Mouse (Mus musculus) intestine, embryonic 14.5 days (tissue): ENCODE data around the gene Hoxa3. TPM values are rescaled to one million over a fixed set of nuclear protein-coding genes. Genes with fewer than 3 reads are reported as not detected.
A peak's percentile ranks its signal among the peaks of the same experiment; 100 is the strongest.

Experiments used
- ATAC-seq: fragments of 200-750 bp; cut with Nextera tagmentation; replicated peaks from 2 replicates; pipeline ENCODE4 v1.8.0; 2017; ENCODE audit warnings: low read depth, moderate number of reproducible peaks, moderate TSS enrichment, moderate library complexity; ENCODE audit not compliant: low FRiP score, low TSS enrichment
- DNase-seq: peaks from one replicate; pipeline ENCODE4 v3.0.0-alpha.2; 2018; ENCODE audit warnings: low spot score
- H3K27ac ChIP-seq: fragments of 300-500 bp; sonication (generic); 2 replicates; pipeline ENCODE4 v1.5.1; 2014; ENCODE audit warnings: low read depth, mild to moderate bottlenecking, control low read depth
- H3K27me3 ChIP-seq: fragments of 300-500 bp; sonication (generic); replicated peaks from 2 replicates; pipeline ENCODE4 v1.6.1; 2014; ENCODE audit warnings: low read length, control low read depth; ENCODE audit not compliant: control insufficient read depth, insufficient read depth
- H3K36me3 ChIP-seq: fragments of 300-500 bp; sonication (generic); 2 replicates; pipeline ENCODE4 v1.6.1; 2014; ENCODE audit warnings: low read length, control low read depth; ENCODE audit not compliant: control insufficient read depth, insufficient read depth
- H3K4me1 ChIP-seq: fragments of 300-500 bp; sonication (generic); replicated peaks from 2 replicates; pipeline ENCODE4 v1.6.1; 2014; ENCODE audit warnings: low read length, control low read depth, mixed read lengths; ENCODE audit not compliant: control insufficient read depth, insufficient read depth
- H3K4me2 ChIP-seq: fragments of 300-500 bp; sonication (generic); 2 replicates; pipeline ENCODE4 v1.6.1; 2014; ENCODE audit warnings: low read length
- H3K4me3 ChIP-seq: fragments of 300-500 bp; sonication (generic); 2 replicates; pipeline ENCODE4 v1.5.1; 2014; ENCODE audit warnings: low read depth, low read length, control low read depth, mixed read lengths
- H3K9ac ChIP-seq: fragments of 300-500 bp; sonication (generic); 2 replicates; pipeline ENCODE4 v1.6.1; 2014; ENCODE audit warnings: mild to moderate bottlenecking, low read length
- H3K9me3 ChIP-seq: fragments of 300-500 bp; sonication (generic); 2 replicates; pipeline ENCODE4 v1.6.1; 2016; ENCODE audit warnings: low read length, control low read depth; ENCODE audit not compliant: control insufficient read depth
- WGBS: fragments of 180-500 bp; shearing (Covaris S2); extraction: QIAGEN DNeasy Blood & Tissue Kit; methylation state at CpG from one replicate; pipeline ENCODE4 v1.1.7; 2014; 5-methylcytosine and 5-hydroxymethylcytosine counted together
- polyA plus RNA-seq: library from polyadenylated mRNA; unstranded; fragments of >200 nt; fragmentation: Nextera tagmentation; extraction: Ambion mirVana; gene quantifications from 2 replicates; pipeline ENCODE4 v1.2.1, GENCODE M21; 2014

The Hoxa3 gene
- polyA plus RNA-seq, 1 experiment from 2014 or later = 9.7 TPM

DNA sequence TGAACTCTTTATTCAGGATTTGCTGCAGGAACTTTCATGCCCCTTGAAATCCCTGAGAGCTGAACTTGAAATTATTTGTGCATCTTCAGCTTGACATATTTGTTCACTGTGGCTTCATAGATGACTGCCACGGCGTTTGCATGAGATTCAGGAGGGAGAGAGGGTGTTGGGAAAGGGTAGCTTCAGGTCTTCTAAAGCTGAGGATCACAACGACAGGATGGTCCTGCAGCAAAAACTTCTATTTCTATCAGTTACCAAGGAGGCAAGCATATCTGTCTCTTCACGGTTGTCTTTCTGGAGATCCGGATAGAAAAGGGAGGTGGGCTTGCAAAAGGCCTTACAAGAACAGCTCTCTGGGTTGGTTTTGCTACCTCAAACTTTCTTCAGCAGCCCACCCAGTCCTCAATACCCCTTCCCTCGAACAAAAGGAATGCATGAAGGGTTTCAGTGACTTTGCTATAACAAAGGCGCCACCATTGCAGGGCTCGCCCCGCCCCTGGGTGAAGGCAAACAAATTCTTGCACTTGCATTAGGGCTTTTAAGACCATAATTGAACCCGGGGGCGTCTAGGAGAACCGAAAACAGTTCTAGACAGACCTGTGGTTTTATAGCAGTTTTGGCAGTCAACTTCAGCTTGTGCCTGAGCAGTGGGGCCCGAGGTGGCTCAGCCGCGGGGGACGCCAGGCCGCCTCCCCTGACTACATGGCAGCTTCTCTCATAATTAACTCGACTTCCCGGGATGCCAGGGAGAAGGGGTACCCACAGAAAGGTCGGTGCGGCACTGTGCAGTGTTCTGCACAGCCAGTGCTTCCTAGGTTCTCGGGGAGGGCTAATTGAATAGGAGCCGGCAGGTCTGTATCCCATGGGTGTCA, 34.9 kb upstream of the Hoxa3 start:
- H3K27ac ChIP-seq = peak overlapping the region; percentile 54
- H3K27me3 ChIP-seq = peaks cover 98% of the 10 kb centered on the region
- WGBS = 2% methylated on average over 23 of the region's 23 CpGs
- H3K4me3 ChIP-seq = peak overlapping the region; percentile 20; the same call in 1 of the 2 replicates
- DNase-seq (no peak), ATAC-seq (no peak)
- H3K36me3 ChIP-seq = no peaks in the 10 kb centered on the region
- H3K4me2 ChIP-seq = peak overlapping the region; percentile 27
- no peaks in the 10 kb centered on the region for H3K4me1 ChIP-seq
- no peaks in the 10 kb centered on the region for H3K9me3 ChIP-seq
- H3K9ac ChIP-seq = peak overlapping the region; percentile 17; the same call in 1 of the 2 replicates

DNA sequence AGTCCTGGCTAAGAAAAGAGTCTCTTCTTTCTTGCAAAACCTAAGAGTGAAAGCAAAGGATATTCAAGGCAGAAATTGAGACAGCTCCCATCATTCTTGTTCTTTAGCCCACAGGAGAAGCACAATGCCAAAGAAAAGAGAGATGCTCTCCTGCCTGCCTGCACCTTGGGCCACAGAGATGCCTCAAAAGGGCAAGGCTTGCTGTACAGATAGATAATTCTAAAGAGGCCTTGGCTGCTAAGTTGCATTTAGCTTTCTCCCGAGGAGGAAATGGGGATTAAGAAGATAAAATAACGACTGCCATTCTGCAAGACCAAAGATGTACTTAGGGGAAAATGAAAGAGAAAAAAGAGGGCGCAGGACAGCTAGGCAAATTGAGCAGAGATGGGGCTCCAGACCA, 33.8 kb upstream of the Hoxa3 start:
- DNase-seq = no peak
- ATAC-seq = no peak
- Histone ChIP-seq H3K4me3 (peak overlapping the region; percentile 34), H3K27ac (no peak overlapping the region), H3K36me3 (no peaks in the 10 kb centered on the region), H3K27me3 (peaks cover 99% of the 10 kb centered on the region), H3K4me2 (peak overlapping the region; percentile 30), H3K4me1 (no peaks in the 10 kb centered on the region), H3K9me3 (no peaks in the 10 kb centered on the region), H3K9ac (peak overlapping the region; percentile 53; the same call in 1 of the 2 replicates)
- 5% methylated on average over 3 of the region's 3 CpGs for WGBS

DNA sequence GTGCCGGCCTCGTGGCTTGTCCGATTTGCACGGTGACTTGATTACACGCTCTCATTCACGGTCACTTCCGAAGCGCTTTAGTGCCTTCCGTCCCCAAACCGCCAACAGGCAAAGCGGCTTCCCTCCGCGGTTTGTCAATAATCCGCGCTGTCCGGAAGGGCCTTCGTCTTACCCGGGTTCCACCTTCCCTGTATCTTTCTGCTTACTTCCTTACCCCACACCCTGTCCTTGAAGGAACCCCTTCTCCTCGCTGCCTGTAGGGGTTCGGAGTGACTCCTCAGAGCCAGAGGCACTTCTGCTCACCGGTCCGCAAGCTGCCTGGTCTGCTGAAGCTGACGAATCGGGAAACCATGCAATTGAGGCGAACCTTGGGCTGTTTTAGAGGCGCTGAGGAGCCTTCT, 33.3 kb upstream of the Hoxa3 start:
- peak overlapping the region; percentile 48; the same call in 1 of the 2 replicates for H3K27ac ChIP-seq
- DNase-seq = peak; percentile 81
- WGBS = under 1% methylated on average over 26 of the region's 26 CpGs
- peak overlapping the region; percentile 34 for H3K4me3 ChIP-seq
- peak overlapping the region; percentile 53 for H3K9ac ChIP-seq
- peaks cover 99% of the 10 kb centered on the region for H3K27me3 ChIP-seq
- H3K9me3 ChIP-seq = no peaks in the 10 kb centered on the region
- H3K36me3 ChIP-seq = no peaks in the 10 kb centered on the region
- no peak for ATAC-seq
- peak overlapping the region; percentile 30 for H3K4me2 ChIP-seq
- no peaks in the 10 kb centered on the region for H3K4me1 ChIP-seq

DNA sequence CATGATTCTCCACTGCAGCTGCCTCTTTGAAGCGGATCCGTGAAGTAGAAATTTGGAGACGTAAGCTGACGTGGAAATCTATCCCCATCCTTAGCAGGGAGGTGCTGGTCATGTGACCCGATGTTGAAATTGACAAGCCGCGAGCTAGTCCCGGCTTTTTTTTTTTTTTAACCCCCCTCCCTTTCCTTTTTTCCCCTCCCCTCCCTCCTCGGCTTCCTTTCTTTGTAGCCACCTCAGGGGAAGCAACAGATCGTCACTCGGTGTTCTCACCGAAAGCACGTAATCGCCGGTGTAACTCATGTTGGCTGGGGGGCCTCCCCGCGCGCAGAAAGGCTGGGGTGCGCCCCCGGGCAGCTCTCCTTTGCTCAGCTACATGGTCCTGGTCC, 32.6 kb upstream of the Hoxa3 start, which contains the start of gene Hoxa11:
TSS of gene Hoxa11 (minus strand) at position 54 of the 386 bp plus-strand sequence.
- H3K9ac ChIP-seq = peak within 1 kb of the TSS; percentile 58
- peak within 1 kb of the TSS; percentile 31 for H3K4me2 ChIP-seq
- no peaks in the 10 kb centered on the region for H3K36me3 ChIP-seq

DNA sequence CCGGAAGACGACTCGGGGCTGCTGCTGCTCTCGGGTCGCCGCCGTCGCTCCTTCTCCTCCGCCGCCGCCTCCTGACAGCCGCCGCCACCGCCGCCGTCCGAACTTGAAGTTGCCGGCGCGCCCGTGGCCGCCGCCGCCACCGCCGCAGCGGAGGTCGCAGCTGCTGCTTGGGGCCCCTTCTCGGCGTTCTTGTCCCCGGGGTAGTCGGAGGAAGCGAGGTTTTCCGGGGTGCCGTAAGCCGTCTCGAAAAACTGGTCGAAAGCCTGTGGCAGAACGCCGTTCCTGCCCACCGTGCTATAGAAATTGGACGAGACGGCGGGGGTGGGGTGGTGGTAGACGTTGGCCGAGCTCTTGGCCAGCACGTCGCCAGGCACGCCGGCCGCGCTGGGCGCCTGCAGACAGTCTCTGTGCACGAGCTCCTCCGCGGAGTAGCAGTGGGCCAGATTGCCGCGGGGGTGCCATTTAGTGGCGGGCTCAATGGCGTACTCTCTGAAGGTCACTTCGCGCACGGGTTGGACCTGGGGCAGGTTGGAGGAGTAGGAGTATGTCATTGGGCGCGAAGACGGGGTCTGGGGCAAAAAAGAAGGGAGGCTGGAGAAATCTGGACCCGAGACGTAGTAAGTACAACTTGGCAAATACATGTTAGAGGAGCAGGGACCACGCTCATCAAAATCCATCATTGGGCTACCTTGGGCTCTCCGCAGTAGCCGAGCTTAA, 32.1 kb upstream of the Hoxa3 start:
- WGBS = under 1% methylated on average over 71 of the region's 71 CpGs
- Histone ChIP-seq H3K4me1 (no peaks in the 10 kb centered on the region), H3K9me3 (no peaks in the 10 kb centered on the region), H3K27me3 (peaks cover 100% of the 10 kb centered on the region), H3K4me3 (peak overlapping the region; percentile 34), H3K9ac (peak overlapping the region; percentile 58), H3K36me3 (no peaks in the 10 kb centered on the region), H3K27ac (peak overlapping the region; percentile 65), H3K4me2 (peak overlapping the region; percentile 31)
- no peak for ATAC-seq
- DNase-seq = no peak

More for the DNA sequence above, 32.6 kb upstream of the Hoxa3 start, which contains the start of gene Hoxa11:
- Histone ChIP-seq H3K4me1 (no peaks in the 10 kb centered on the region), H3K27me3 (peaks cover 99% of the 10 kb centered on the region), H3K9me3 (no peaks in the 10 kb centered on the region), H3K4me3 (peak within 1 kb of the TSS; percentile 34), H3K27ac (peak within 1 kb of the TSS; percentile 65)
- no peak for ATAC-seq
- WGBS = 1% methylated on average over 20 of the region's 20 CpGs
- DNase-seq = no peak

DNA sequence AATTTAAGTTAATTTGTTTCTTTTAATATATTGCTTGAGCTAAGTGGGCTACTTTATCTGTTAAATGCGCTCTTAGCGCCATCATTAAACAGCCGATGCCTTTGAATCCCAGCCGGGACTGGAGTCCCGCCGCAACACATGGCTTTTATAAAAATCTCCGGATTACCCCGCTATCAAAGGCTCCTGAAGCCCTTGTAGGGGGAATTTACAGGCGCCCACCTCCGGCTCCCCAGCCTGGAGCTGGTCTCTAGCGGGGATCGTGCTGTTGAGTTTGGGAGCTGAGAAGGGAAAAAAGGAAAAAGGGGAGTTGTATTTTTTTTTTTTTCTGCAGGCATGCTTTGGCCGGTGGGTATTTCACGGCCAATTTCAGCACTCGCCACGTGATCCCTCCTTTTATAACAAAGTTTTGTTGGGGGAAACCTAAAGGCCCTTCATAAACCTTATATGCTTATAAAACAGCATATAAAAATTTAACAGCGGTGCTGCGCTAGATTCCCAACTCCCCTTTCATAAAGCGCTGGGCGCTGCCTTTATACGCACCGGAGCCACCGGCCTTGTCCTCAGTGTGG, 31.4 kb upstream of the Hoxa3 start:
- peaks cover 100% of the 10 kb centered on the region for H3K27me3 ChIP-seq
- DNase-seq = no peak
- H3K9me3 ChIP-seq = no peaks in the 10 kb centered on the region
- peak overlapping the region; percentile 34 for H3K4me3 ChIP-seq
- H3K4me2 ChIP-seq = peak overlapping the region; percentile 21; the same call in 1 of the 2 replicates
- no peaks in the 10 kb centered on the region for H3K4me1 ChIP-seq
- no peak for ATAC-seq
- H3K27ac ChIP-seq = peak overlapping the region; percentile 65
- 1% methylated on average over 23 of the region's 23 CpGs for WGBS
- H3K36me3 ChIP-seq = no peaks in the 10 kb centered on the region
- peak overlapping the region; percentile 58 for H3K9ac ChIP-seq

DNA sequence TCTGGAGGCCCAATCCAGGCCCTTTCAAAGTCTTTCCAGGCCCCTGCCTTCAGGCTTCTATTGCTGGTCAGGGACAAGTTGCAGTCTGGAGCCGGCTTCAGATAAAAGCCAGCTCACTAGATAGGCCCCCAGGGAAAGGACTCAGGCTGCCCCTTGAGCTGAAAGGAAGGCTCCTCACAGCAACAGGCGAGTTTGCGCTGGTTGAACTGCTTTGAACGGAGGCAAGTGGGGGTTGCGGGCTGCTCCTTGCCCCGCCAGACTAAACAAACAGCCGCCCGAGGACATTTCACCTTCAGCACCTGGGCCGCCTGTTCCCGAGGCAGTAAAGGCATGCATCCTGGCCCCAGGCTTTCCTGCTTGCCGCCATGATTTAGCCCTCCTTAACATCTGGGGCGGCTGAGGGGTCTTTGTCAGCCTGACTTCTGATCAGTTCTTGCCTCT, 30.6 kb upstream of the Hoxa3 start:
- Histone ChIP-seq H3K4me1 (no peaks in the 10 kb centered on the region), H3K36me3 (no peaks in the 10 kb centered on the region), H3K4me2 (peak overlapping the region; percentile 21), H3K9ac (peak overlapping the region; percentile 58), H3K27me3 (peaks cover 100% of the 10 kb centered on the region), H3K9me3 (no peaks in the 10 kb centered on the region), H3K4me3 (peak overlapping the region; percentile 34), H3K27ac (peak overlapping the region; percentile 9; the same call in 1 of the 2 replicates)
- no peak for DNase-seq
- WGBS = 3% methylated on average over 12 of the region's 12 CpGs
- no peak for ATAC-seq

DNA sequence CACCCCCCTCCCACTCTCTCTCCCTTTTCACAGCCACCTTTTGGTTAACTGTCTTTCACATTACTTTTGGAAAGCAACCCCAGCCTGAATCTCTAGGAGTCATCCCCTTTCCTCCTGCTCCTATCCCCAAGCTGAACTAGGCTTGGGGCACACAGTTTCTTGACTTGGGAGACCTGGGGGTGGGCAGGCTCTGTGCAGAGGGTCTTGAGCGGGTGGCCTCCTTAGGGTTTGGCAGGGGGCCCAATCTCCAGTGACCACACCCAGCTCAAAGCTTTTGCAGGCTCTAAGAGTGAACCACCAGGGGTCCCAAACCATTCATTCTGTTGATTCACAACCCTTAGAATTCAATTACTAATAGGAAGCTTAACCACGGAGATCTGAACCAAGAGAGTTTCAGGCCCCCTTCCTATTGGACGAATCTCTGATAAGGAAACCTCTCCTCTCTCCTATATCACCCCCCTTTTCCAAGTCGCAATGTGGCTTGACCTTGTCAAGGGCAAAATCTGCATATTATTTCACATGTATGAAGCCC, 29.7 kb upstream of the Hoxa3 start:
- Histone ChIP-seq H3K27me3 (peaks cover 100% of the 10 kb centered on the region), H3K9me3 (no peaks in the 10 kb centered on the region), H3K27ac (peak overlapping the region; percentile 9; the same call in 1 of the 2 replicates), H3K4me2 (peak overlapping the region; percentile 21; the same call in 1 of the 2 replicates), H3K36me3 (no peaks in the 10 kb centered on the region), H3K4me1 (no peaks in the 10 kb centered on the region), H3K9ac (peak overlapping the region; percentile 58), H3K4me3 (no peak overlapping the region)
- 9% methylated on average over 4 of the region's 4 CpGs for WGBS
- DNase-seq (no peak), ATAC-seq (no peak)
